Mouse (Mus musculus) liver, embryonic 11.5 days (tissue): ENCODE data around the gene Inpp4b. TPM values are rescaled to one million over a fixed set of nuclear protein-coding genes. Genes with fewer than 3 reads are reported as not detected.

Experiments
- ATAC-seq: fragments of 200-750 bp; cut with Nextera tagmentation; replicated peaks from 2 replicates; pipeline ENCODE4 v1.8.0; 2017; ENCODE audit warnings: moderate number of reproducible peaks, mild to moderate bottlenecking, moderate TSS enrichment, moderate library complexity; ENCODE audit not compliant: low FRiP score
- DNase-seq: peaks from one replicate; pipeline ENCODE4 v3.0.0-alpha.2; 2017; ENCODE audit warnings: low spot score
- H3K27ac ChIP-seq: fragments of 300-500 bp; sonication (generic); 2 replicates; pipeline ENCODE4 v1.5.1; 2014; ENCODE audit warnings: mild to moderate bottlenecking, low read depth, low read length, control low read depth
- H3K27me3 ChIP-seq: fragments of 300-500 bp; sonication (generic); replicated peaks from 2 replicates; pipeline ENCODE4 v1.6.1; 2014; ENCODE audit warnings: low read length, mixed read lengths; ENCODE audit not compliant: control insufficient read depth, insufficient read depth
- H3K36me3 ChIP-seq: fragments of 300-500 bp; sonication (generic); 2 replicates; pipeline ENCODE4 v1.6.1; 2014; ENCODE audit warnings: mild to moderate bottlenecking, low read length, moderate library complexity, mixed read lengths; ENCODE audit not compliant: control insufficient read depth, insufficient read depth
- H3K4me1 ChIP-seq: fragments of 300-500 bp; sonication (generic); replicated peaks from 2 replicates; pipeline ENCODE4 v1.6.1; 2014; ENCODE audit warnings: low read length, mixed read lengths; ENCODE audit not compliant: control insufficient read depth, insufficient read depth
- H3K4me2 ChIP-seq: fragments of 300-500 bp; sonication (generic); 2 replicates; pipeline ENCODE4 v1.6.1; 2014; ENCODE audit warnings: mild to moderate bottlenecking, control low read depth, moderate library complexity
- H3K4me3 ChIP-seq: fragments of 300-500 bp; sonication (generic); 2 replicates; pipeline ENCODE4 v1.5.1; 2014; ENCODE audit warnings: low read depth, low read length, control low read depth
- H3K9ac ChIP-seq: fragments of 300-500 bp; sonication (generic); 2 replicates; pipeline ENCODE4 v1.6.1; 2014; ENCODE audit warnings: low read depth, low read length, control low read depth
- H3K9me3 ChIP-seq: fragments of 300-500 bp; sonication (generic); 2 replicates; pipeline ENCODE4 v1.6.1; 2016; ENCODE audit warnings: low read length, inconsistent platforms, mixed read lengths; ENCODE audit not compliant: control insufficient read depth
- WGBS: fragments of 180-500 bp; shearing (Covaris S2); extraction: QIAGEN DNeasy Blood & Tissue Kit; methylation state at CpG from one replicate; pipeline ENCODE4 v1.1.7; 2014; 5-methylcytosine and 5-hydroxymethylcytosine counted together
- polyA plus RNA-seq: library from polyadenylated mRNA; unstranded; fragments of >200 nt; fragmentation: Nextera tagmentation; extraction: Ambion mirVana; gene quantifications from 2 replicates; pipeline ENCODE4 v1.2.1, GENCODE M21; 2014

Gene Inpp4b
- polyA plus RNA-seq, 1 experiment from 2014 or later = 3.9 TPM

DNA sequence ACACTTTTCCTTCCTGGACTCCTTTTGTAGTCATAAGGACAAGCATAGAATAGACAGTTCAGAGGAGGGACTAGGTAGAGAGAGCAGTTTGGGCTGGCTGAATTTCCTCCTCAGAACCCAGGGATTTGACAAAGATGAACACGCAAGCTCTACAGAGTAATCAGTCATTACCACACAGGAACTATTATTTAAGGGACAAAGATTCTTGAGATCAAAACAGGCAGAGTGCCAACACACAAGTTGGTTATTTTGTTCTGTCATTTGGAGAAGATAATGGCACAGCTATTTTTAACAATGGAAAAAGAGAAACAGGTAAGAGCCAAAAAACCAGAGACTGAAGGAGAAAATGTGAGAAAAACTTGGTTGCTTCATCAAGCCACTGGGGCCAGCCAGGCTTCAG lies 143.3 kb downstream of the Inpp4b start:
- H3K27ac ChIP-seq = no peak overlapping the region
- WGBS = 81% methylated on average over 1 of the region's 1 CpGs

DNA sequence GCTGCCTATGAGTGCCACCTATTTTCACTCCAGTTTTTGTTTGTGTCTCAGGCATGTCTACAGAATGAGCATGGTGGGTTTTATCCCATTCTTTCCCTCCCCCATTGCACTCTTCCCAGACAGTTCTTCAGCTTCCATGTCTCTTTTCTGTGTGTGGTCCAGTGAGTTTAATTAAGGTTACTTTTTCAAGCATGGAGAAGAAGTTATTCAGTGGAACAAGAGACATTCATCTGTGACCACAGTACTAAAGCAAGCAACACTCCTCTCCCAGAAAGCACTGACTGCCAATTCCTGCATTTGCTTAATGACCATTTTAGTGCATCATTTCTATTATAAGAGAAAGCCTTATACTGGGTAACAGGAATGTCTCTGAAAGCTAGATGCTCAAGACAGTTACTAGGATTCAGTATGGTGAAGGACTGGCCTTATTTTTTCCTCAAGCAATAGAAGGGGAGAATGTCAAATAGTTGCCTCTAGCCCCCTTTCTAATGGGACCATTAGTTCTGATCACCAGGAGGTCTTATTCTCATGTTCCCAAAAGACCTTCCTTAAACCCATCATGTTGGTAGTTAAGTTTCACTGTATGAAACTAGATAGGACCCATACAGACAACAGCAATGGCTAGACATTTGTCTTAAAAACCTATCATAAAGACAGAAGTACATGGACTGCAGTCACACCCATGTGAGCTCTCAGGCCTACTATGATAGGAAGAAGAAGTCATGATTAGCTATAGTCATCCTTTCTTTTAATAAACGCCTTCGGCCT lies 147.7 kb downstream of the Inpp4b start:
- Histone ChIP-seq H3K27ac (no peak overlapping the region), H3K9me3 (no peaks in the 10 kb centered on the region), H3K9ac (no peak overlapping the region), H3K4me3 (no peak overlapping the region), H3K4me1 (no peaks in the 10 kb centered on the region), H3K36me3 (no peaks in the 10 kb centered on the region), H3K4me2 (no peak overlapping the region), H3K27me3 (no peaks in the 10 kb centered on the region)
- 87% methylated on average over 2 of the region's 2 CpGs for WGBS
- no peak for ATAC-seq
- no peak for DNase-seq

More for the DNA sequence above, 143.3 kb downstream of the Inpp4b start:
- Histone ChIP-seq H3K36me3 (no peaks in the 10 kb centered on the region), H3K9me3 (no peaks in the 10 kb centered on the region), H3K27me3 (no peaks in the 10 kb centered on the region), H3K4me1 (no peaks in the 10 kb centered on the region), H3K4me3 (no peak overlapping the region), H3K4me2 (no peak overlapping the region), H3K9ac (no peak overlapping the region)
- DNase-seq = no peak
- no peak for ATAC-seq

DNA sequence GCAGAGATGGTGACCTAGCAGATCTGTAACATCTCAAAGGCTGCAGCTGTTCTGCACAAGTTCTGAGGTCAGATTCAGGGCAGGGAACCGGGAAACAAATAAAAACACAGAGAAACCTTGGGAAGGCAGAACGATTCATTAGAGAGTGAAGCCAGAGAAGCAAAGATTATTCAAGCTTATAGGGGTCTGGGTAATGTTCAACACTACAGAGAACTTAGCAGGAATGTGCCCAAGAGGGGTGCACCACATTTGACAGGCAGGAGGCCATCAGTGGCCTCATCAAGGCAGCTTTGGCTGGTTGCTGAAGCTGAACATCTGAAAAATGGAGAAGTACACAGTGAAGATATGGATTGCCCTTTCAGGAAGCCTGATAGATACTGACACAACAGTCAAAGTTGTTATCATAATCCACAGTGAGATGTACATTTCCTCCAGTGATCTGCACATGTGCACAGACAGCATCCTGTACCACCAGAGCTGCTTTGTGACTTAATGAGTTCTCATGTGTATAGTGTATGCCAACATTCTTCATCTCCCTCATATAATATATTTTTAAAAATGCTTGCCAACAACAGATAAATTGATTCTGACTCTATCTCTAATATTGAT lies 148.8 kb downstream of the Inpp4b start:
- no peak overlapping the region for H3K4me3 ChIP-seq
- no peaks in the 10 kb centered on the region for H3K4me1 ChIP-seq
- WGBS = 58% methylated on average over 2 of the region's 2 CpGs
- DNase-seq (no peak), ATAC-seq (0 out of 2 replicates have a peak, but pooled peaks have one; percentile 34)
- no peaks in the 10 kb centered on the region for H3K27me3 ChIP-seq
- H3K9me3 ChIP-seq = no peaks in the 10 kb centered on the region
- no peak overlapping the region for H3K27ac ChIP-seq
- H3K4me2 ChIP-seq = no peak overlapping the region
- H3K36me3 ChIP-seq = no peaks in the 10 kb centered on the region
- H3K9ac ChIP-seq = no peak overlapping the region

DNA sequence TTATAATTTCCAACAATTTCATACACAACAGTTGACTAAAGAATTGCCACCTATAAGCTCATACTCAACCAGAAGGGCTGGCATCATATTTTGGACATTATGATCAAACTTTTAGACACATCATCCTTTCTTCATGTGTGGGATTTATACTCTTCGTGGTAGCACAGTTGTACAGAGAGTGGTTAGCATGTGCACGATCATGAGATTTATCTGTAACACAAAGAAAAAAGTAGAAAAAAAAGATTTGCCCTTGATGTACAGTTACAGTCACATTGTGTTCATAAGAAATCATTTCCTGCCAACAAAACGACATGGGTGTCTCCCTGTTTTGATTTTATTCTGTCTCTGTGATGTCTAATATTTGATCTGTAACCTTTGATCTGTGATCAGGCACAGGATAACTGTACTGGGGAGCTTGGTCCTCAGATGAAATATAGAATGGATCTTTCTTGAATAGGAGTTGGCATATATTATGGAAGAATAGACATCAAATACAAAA lies 149.4 kb downstream of the Inpp4b start:
- no peak overlapping the region for H3K9ac ChIP-seq
- H3K36me3 ChIP-seq = no peaks in the 10 kb centered on the region
- H3K4me1 ChIP-seq = no peaks in the 10 kb centered on the region
- H3K4me3 ChIP-seq = no peak overlapping the region
- no peak for ATAC-seq
- H3K27ac ChIP-seq = no peak overlapping the region
- 62% methylated on average over 3 of the region's 3 CpGs for WGBS
- H3K4me2 ChIP-seq = no peak overlapping the region
- no peaks in the 10 kb centered on the region for H3K27me3 ChIP-seq
- no peak for DNase-seq
- H3K9me3 ChIP-seq = no peaks in the 10 kb centered on the region

DNA sequence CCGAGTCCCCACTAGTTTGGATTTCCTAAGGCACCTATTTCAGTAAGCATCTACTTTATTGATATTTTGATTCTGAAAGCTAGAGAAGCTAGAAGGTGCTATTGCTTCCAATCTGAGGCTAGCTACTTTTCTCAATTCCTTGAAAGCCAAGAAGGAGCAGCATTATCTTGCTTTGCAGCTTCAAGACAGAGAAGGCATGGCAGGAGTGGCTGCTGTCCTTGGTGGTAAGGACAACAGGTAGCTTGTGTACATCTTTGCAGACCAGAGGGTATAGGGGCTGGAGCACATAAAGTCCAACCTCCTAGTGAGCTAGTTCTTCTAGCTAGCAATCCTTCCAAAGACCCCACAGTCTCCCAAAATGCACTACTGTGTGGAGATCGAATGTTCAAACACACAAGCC lies 152.5 kb downstream of the Inpp4b start:
- ATAC-seq (no peak), DNase-seq (no peak)
- Histone ChIP-seq H3K4me1 (no peaks in the 10 kb centered on the region), H3K36me3 (no peaks in the 10 kb centered on the region), H3K4me2 (no peak overlapping the region), H3K4me3 (no peak overlapping the region), H3K9me3 (no peaks in the 10 kb centered on the region), H3K27me3 (no peaks in the 10 kb centered on the region), H3K9ac (no peak overlapping the region), H3K27ac (no peak overlapping the region)
- WGBS = 86% methylated on average over 2 of the region's 2 CpGs

DNA sequence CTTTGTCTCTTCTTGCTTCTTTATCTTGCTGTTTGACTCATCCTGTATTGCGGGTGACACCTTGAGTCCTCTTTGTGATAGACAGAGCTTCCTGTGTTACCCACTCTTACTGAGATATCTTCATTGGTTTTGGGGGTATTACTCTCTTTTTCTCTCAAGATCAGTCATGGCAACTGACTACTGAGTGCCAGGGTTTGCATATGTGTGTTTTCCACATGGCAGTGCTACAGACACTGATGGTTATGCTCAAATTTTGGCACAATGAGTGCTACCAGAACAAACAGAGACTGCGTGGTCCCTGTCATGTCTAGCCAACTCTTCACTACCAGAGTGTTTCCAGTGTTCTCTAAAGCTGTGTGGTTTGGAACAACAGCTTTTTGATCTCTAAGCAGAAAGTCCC lies 155.3 kb downstream of the Inpp4b start:
- no peak overlapping the region for H3K4me2 ChIP-seq
- no peak for DNase-seq
- H3K36me3 ChIP-seq = no peaks in the 10 kb centered on the region
- no peak overlapping the region for H3K4me3 ChIP-seq
- no peak overlapping the region for H3K9ac ChIP-seq
- H3K27ac ChIP-seq = no peak overlapping the region
- H3K9me3 ChIP-seq = no peaks in the 10 kb centered on the region
- WGBS = 68% methylated on average over 2 of the region's 2 CpGs
- H3K27me3 ChIP-seq = no peaks in the 10 kb centered on the region
- ATAC-seq = no peak
- no peaks in the 10 kb centered on the region for H3K4me1 ChIP-seq

DNA sequence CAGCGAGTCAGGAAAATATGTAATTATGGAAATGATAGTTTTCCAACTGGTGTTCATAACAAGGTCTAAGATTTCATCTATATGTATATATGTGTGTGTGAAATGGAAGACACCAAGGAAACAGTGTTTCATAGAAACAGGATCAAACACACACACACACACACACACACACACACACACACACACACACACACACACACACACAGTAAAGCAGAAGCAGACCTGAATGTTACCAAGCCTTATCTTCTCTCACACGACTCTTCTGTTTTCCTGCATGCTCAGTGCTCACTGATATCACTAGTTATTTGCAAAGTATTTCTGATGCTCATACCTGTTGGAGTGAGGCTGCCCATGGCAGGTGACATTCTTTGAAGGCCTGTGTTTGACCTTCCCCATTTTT lies 159.9 kb downstream of the Inpp4b start:
- ATAC-seq (no peak), DNase-seq (no peak)
- Histone ChIP-seq H3K4me1 (no peaks in the 10 kb centered on the region), H3K27ac (no peak overlapping the region), H3K4me2 (no peak overlapping the region), H3K4me3 (no peak overlapping the region), H3K9me3 (no peaks in the 10 kb centered on the region), H3K27me3 (no peaks in the 10 kb centered on the region), H3K9ac (no peak overlapping the region), H3K36me3 (no peaks in the 10 kb centered on the region)
- WGBS = 51% methylated on average over 2 of the region's 2 CpGs

DNA sequence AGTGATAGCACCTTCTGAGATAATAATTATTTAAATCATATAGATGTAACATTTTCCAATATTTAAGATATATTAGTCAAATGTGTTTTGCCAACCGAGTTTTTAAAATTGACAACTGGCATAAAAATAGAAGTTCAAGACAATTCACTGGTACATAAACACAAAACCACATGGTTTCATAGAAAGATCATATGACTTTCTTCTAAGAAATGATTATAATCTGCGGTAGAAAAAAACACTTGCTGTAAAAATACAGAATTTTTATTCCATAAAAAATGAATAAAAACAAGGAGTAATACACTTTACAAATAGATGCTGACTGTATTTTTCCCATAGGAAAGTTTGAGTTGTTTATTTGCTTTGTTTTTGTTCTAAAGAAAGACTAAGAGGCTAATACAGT lies 160.6 kb downstream of the Inpp4b start:
- Histone ChIP-seq H3K9ac (no peak overlapping the region), H3K4me3 (no peak overlapping the region), H3K27me3 (no peaks in the 10 kb centered on the region), H3K27ac (no peak overlapping the region), H3K4me2 (no peak overlapping the region), H3K4me1 (no peaks in the 10 kb centered on the region), H3K9me3 (no peaks in the 10 kb centered on the region), H3K36me3 (no peaks in the 10 kb centered on the region)
- WGBS = 75% methylated on average over 2 of the region's 2 CpGs
- no peak for ATAC-seq
- no peak for DNase-seq

DNA sequence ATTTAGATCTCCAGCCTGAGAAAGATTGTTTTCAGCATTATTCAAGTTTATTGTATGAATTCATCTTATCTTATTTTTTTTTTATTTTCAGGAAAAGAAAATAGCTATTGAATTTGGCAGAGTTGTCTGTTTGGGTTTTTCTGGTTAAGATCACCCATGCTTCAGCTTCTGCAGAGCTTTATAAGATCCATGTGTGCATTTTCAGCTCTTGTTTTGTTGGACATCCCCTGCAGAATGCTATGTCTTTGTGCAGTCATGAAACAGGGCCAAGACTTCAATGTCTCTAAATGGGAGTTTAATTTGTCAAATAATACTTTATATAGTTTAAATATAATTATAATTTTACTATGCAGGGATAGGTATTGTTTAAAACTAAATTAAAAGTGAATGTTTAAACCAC lies 170.5 kb downstream of the Inpp4b start:
- Histone ChIP-seq H3K9ac (no peak overlapping the region), H3K9me3 (no peaks in the 10 kb centered on the region), H3K27me3 (no peaks in the 10 kb centered on the region), H3K4me3 (no peak overlapping the region), H3K27ac (no peak overlapping the region), H3K4me2 (no peak overlapping the region), H3K36me3 (no peaks in the 10 kb centered on the region), H3K4me1 (no peaks in the 10 kb centered on the region)
- DNase-seq (no peak), ATAC-seq (no peak)
